ENCODE assay signal across 19 mouse cellular contexts in genomic region chr12:14574258-14574657, GRCm38 (mm10).
"Had no signal": no experiment of that assay in that cellular context is flagged by ENCODE, and none has a peak within 500 bp of the region (broad histone marks: within the 10 kb centered on the region; RNA-seq: fewer than 3 reads in every experiment).

No protein-coding gene starts in this region.

- H3K9me3 ChIP-seq: kidney, embryonic 15.5 days; liver, embryonic 13.5 days; midbrain, embryonic 12.5 days; neural tube, embryonic 12.5 days; neural tube, embryonic 15.5 days had no signal

- H3K27ac ChIP-seq: kidney, embryonic 15.5 days; left cerebral cortex, adult 2 months; liver, embryonic 13.5 days; midbrain, embryonic 12.5 days; neural tube, embryonic 12.5 days; neural tube, embryonic 15.5 days; stomach, postnatal 0 days had no signal

- H3K27me3 ChIP-seq: kidney, embryonic 15.5 days; liver, embryonic 13.5 days; midbrain, embryonic 12.5 days; neural tube, embryonic 12.5 days; neural tube, embryonic 15.5 days had no signal

- DNase-seq: kidney, postnatal 10 days; kidney, postnatal 36 days; layer of hippocampus, postnatal 36 days; liver, embryonic 13.5 days; lung, adult 2 months; lung, postnatal 14 days; lung, postnatal 4 days; right cerebral cortex, adult 18-20 months; right cerebral cortex, postnatal 14 days; right cerebral cortex, postnatal 4 days; thymus, adult 2 months; thymus, postnatal 14 days; thymus, postnatal 4 days had no signal

- H3K4me3 ChIP-seq: kidney, embryonic 15.5 days; left cerebral cortex, adult 2 months; liver, embryonic 13.5 days; midbrain, embryonic 12.5 days; neural tube, embryonic 12.5 days; neural tube, embryonic 15.5 days had no signal

- H3K36me3 ChIP-seq: kidney, embryonic 15.5 days; liver, embryonic 13.5 days; midbrain, embryonic 12.5 days; neural tube, embryonic 12.5 days; neural tube, embryonic 15.5 days had no signal

- H3K9ac ChIP-seq: kidney, embryonic 15.5 days; liver, embryonic 13.5 days; midbrain, embryonic 12.5 days; neural tube, embryonic 12.5 days; neural tube, embryonic 15.5 days had no signal

- H3K4me2 ChIP-seq: kidney, embryonic 15.5 days; liver, embryonic 13.5 days; midbrain, embryonic 12.5 days; neural tube, embryonic 12.5 days; neural tube, embryonic 15.5 days had no signal

- H3K4me1 ChIP-seq: kidney, embryonic 15.5 days; liver, embryonic 13.5 days; neural tube, embryonic 12.5 days; neural tube, embryonic 15.5 days had no signal
